Mouse (Mus musculus): ENCODE results near the gene Cdk2ap2.

GRCm38 (mm10) chr19:4083826-4084225 is 13.2 kb upstream of the Cdk2ap2 start:
- TF ChIP-seq CTCF (IDR thresholded peaks at IDR 0.05; ENCODE audit: extremely low read depth, insufficient read depth, insufficient read length, insufficient replicate concordance) = no peak
- TF ChIP-seq POLR2A (IDR thresholded peaks at IDR 0.05; ENCODE audit: low read depth, low read length) = no peak
